Mouse (Mus musculus) gastrocnemius, postnatal 25 days (tissue): ENCODE results near the gene Hoxb6. TPM values are rescaled to one million over a fixed set of nuclear protein-coding genes. Genes with fewer than 3 reads are reported as not detected.

ENCODE experiments used
- DNase-seq: peaks from one replicate; pipeline ENCODE4 v3.0.0; 2022
- long read RNA-seq, 2 experiments: library from polyadenylated mRNA; stranded (forward); transcript quantifications; one replicate each; pipeline ENCODE4 v2.0.0; 2021
- total RNA-seq, 2 experiments: library from RNA; stranded (reverse); gene quantifications; 1 replicate in 1 of 2; 2 replicates in 1 of 2; pipeline ENCODE4 v1.2.3; 2021

Hoxb6 gene
- total RNA-seq, result under 1 TPM; 0.31 to 0.62 TPM
- long read RNA-seq, experiment 1, result 0 reads
- long read RNA-seq, experiment 2, partial matches to known transcripts, result 0 of 1 reads
- long read RNA-seq, experiment 2, other reads (novel, unspliced or antisense), result 1 of 1 reads

- no peak for DNase-seq
Measured at GRCm38 (mm10) chr11:96291681-96292564, at the start of gene Hoxb6. Gene Hoxb6 (plus strand): TSS chr11:96292476.

GRCm38 (mm10) chr11:96250901-96251300 is 41.4 kb upstream of the Hoxb6 start:
- no peak for DNase-seq

GRCm38 (mm10) chr11:96251480-96252031 is 40.7 kb upstream of the Hoxb6 start:
- DNase-seq, result no peak

- no peak for DNase-seq
Measured at GRCm38 (mm10) chr11:96252541-96253120, 39.6 kb upstream of the Hoxb6 start.

GRCm38 (mm10) chr11:96254221-96254620 is 38.1 kb upstream of the Hoxb6 start:
- DNase-seq, result no peak

- DNase-seq, result no peak
Measured at GRCm38 (mm10) chr11:96255111-96255995, 36.9 kb upstream of the Hoxb6 start.

- DNase-seq, result no peak
Measured at GRCm38 (mm10) chr11:96255996-96256445, 36.3 kb upstream of the Hoxb6 start.

- no peak for DNase-seq
Measured at GRCm38 (mm10) chr11:96257141-96257540, 35.1 kb upstream of the Hoxb6 start.

- no peak for DNase-seq
Measured at GRCm38 (mm10) chr11:96259038-96259437, 33.2 kb upstream of the Hoxb6 start.

GRCm38 (mm10) chr11:96259511-96259910 is 32.8 kb upstream of the Hoxb6 start:
- DNase-seq, result no peak

GRCm38 (mm10) chr11:96260310-96260970 is 31.8 kb upstream of the Hoxb6 start:
- DNase-seq, result no peak

- no peak for DNase-seq
Measured at GRCm38 (mm10) chr11:96261323-96261890, 30.9 kb upstream of the Hoxb6 start.

- no peak for DNase-seq
Measured at GRCm38 (mm10) chr11:96262262-96262830, 29.9 kb upstream of the Hoxb6 start.

GRCm38 (mm10) chr11:96263636-96264389 is 28.5 kb upstream of the Hoxb6 start:
- DNase-seq, result no peak

GRCm38 (mm10) chr11:96264390-96265020 is 27.8 kb upstream of the Hoxb6 start:
- no peak for DNase-seq

GRCm38 (mm10) chr11:96265954-96266353 is 26.3 kb upstream of the Hoxb6 start:
- DNase-seq, result no peak

- no peak for DNase-seq
Measured at GRCm38 (mm10) chr11:96267021-96267920, 25.0 kb upstream of the Hoxb6 start.
